Mouse (Mus musculus) layer of hippocampus, postnatal 10 days (tissue): ENCODE results near the gene Vav1. TPM values are rescaled to one million over a fixed set of nuclear protein-coding genes. Genes with fewer than 3 reads are reported as not detected.
"Not testable (repeated sequence)": the region's sequence is repeated elsewhere in the genome, so short reads cannot be mapped to it uniquely, and the experiment has no call there.

Experiments used
- DNase-seq, 2 experiments: peaks; one replicate each; pipeline ENCODE4 v3.0.0; 2021; ENCODE audit warnings: low spot score in 2 of 2
- total RNA-seq, 2 experiments: library from RNA; stranded (reverse); gene quantifications; 2 replicates each; pipeline ENCODE4 v1.2.3; 2021

Gene Vav1
- total RNA-seq, 2 experiments from 2014 or later: 4.4 to 4.6 TPM

DNA sequence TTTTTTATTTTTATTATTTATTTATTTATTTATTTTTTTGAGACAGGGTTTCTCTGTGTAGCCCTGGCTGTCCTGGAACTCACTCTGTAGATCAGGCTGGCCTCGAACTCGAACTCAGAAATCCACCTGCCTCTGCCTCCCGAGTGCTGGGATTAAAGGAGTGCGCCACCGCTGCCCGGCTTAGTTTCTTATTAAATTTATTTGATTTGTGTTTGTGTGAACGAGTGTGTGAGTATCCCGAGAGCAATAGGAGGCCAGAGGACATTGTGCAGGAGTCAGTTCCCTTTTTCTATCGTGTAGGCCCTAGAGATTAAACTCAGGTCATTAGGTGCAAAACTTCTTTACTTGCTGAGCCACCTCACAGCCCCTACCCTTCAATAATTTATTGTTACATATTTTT lies 56.3 kb downstream of the Vav1 start:
- not testable (repeated sequence) for DNase-seq

GRCm38 (mm10) chr17:57335673-57336303 lies 56.9 kb downstream of the Vav1 start:
- peak; percentile 95 to 96 for DNase-seq

GRCm38 (mm10) chr17:57337996-57338395 lies 59.1 kb downstream of the Vav1 start:
- DNase-seq: no peak

GRCm38 (mm10) chr17:57339298-57339697 lies 60.4 kb downstream of the Vav1 start:
- DNase-seq: no peak

GRCm38 (mm10) chr17:57341568-57341967 lies 62.7 kb downstream of the Vav1 start:
- no peak for DNase-seq

DNA sequence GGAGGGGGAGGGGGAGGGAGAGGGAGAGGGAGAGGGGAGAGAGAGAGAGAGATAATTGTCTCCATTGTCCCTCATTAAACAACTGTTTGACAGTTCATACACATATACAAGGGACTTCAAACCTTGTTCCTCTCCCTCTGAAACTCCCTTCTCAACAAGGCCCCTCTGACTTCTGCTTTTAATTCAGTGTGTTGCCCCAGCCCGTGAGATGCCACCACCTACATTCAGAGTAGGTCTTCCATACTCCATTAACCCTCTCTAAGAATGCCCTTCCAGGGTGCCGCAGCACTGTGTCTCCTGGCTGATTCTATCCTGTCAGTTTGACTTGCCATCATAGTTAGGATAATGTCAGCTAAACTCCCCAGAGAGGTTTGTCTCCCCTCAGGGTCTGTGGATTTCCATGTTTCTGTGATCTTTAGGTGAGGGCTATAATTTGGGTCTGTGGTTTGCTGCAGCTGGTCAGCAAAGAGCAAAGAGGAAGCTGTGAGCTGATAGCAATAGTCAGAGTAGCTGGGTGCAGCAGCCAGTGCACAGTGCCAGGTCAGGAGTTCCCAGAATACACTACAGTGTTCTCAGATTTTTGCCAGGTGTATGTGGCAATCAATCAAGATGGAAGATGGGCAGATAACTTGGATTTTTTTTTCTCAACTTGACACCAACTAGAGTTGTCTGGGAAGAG lies 65.3 kb downstream of the Vav1 start:
- no peak for DNase-seq

- no peak for DNase-seq
Measured at GRCm38 (mm10) chr17:57347017-57347416, 68.1 kb downstream of the Vav1 start.

DNA sequence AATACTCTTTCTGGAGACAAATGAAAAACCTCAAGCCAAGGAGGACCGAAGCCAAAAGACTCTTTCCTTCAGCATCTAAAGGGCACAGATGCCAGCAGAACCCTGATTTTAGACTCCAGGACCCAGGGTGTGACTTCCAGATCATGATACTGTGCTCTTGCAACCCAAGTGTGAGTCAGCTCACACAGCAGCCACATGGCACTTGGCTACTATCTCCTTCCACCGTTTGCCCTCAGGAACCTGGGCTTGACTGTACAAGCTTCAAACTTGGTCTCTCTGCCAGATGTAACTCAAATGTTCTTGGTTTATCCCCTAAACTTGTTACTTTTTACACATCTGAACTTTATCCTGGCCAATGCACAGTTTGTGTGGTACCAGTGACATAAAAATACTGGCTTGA lies 68.9 kb downstream of the Vav1 start:
- DNase-seq: no peak

DNA sequence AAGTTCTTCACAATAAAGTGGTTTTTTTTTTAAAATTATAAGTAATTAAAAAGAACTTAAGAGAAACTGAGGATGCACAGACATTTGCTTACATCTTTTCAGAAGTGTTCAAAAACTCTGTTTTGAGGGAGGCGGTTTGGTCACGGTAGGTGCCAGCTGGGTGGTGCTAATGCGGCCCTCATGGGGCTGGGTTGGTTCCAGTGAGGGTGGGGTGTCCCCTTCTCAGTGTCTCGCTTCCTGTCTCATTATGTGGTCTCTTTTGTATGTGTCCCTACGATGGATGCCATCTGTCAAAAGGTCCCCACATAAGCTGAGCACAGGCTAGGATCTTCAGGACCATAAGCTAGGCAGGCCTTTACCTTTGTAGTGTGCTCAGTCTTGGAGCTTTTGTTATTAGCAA lies 70.2 kb downstream of the Vav1 start:
- no peak for DNase-seq

GRCm38 (mm10) chr17:57350212-57350611 lies 71.3 kb downstream of the Vav1 start:
- DNase-seq: no peak

- no peak for DNase-seq
Measured at GRCm38 (mm10) chr17:57351107-57351506, 72.2 kb downstream of the Vav1 start.

DNA sequence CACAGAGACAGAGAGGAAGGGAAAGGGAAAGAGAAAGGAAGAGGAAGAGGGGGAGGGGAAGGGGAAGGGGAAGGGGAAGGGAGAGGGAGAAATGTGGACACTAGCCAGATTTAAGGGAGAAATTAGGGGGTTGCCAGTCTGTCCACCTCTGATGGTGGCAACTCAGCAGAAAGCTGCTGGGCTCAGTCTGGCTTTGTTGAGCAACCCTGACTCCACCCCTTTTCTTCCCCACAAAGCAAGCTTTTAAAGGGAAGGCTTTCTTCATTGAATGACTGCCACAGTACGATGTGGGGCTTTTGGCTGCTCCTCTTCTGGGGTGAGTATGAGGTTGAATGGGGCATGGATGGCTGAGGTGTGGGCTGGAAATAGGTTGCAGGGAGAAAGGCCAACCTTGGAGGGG lies 79.5 kb downstream of the Vav1 start, which contains the start of gene Adgre1:
Gene Adgre1, plus strand, starts transcription at position 251 of the 400 bp plus-strand sequence.
- DNase-seq: no peak

- DNase-seq: no peak
Measured at GRCm38 (mm10) chr17:57359485-57360241, 80.8 kb downstream of the Vav1 start.

Other genes starting within 250 kb of the Vav1 start
- 100 to 1,000 TPM; 105 to 116 TPM for gene Khsrp, start 247.6 kb upstream of the Vav1 start, total RNA-seq
- not detected for gene Slc25a41, start 237.4 kb upstream of the Vav1 start, total RNA-seq
- gene Crb3, start 220.0 kb upstream of the Vav1 start, total RNA-seq: 1 to 10 TPM in 1 of 2 experiments, under 1 TPM in 1; 0.45 to 1.1 TPM
- gene Slc25a23, start 219.2 kb upstream of the Vav1 start, total RNA-seq: 100 to 1,000 TPM; 308 to 317 TPM
- gene Dennd1c, start 200.6 kb upstream of the Vav1 start, total RNA-seq: 1 to 10 TPM; 1.2 to 1.9 TPM
- gene Tubb4a, start 191.3 kb upstream of the Vav1 start, total RNA-seq: 100 to 1,000 TPM; 487 to 549 TPM
- gene Tnfsf9, start 173.8 kb upstream of the Vav1 start, total RNA-seq: 1 to 10 TPM in 1 of 2 experiments, under 1 TPM in 1; 0.75 to 1.0 TPM
- gene Cd70, start 129.3 kb upstream of the Vav1 start, total RNA-seq: under 1 TPM in 1 of 2 experiments, not detected in 1; 0.42 TPM
- not detected for gene Tnfsf14, start 84.9 kb upstream of the Vav1 start, total RNA-seq
- gene C3, start 51.0 kb upstream of the Vav1 start, total RNA-seq: 1 to 10 TPM; 2.7 to 2.8 TPM
- gene Gpr108, start 30.7 kb upstream of the Vav1 start, total RNA-seq: 10 to 100 TPM; 15.0 to 16.3 TPM
- gene Trip10, start 29.6 kb upstream of the Vav1 start, total RNA-seq: 1 to 10 TPM; 6.6 to 8.0 TPM
- gene Adgre1, start 79.6 kb downstream of the Vav1 start, total RNA-seq: 1 to 10 TPM; 6.1 to 6.9 TPM